Mouse (Mus musculus): ENCODE results near the gene Osbpl8. TPM values are rescaled to one million over a fixed set of nuclear protein-coding genes. Genes with fewer than 3 reads are reported as not detected.
A peak's percentile ranks its signal among the peaks of the same experiment; 100 is the strongest.

Gene Osbpl8
- total and polyA plus RNA-seq, 3 experiments, result 12.9 to 26.4 (median 23.4) TPM

DNA sequence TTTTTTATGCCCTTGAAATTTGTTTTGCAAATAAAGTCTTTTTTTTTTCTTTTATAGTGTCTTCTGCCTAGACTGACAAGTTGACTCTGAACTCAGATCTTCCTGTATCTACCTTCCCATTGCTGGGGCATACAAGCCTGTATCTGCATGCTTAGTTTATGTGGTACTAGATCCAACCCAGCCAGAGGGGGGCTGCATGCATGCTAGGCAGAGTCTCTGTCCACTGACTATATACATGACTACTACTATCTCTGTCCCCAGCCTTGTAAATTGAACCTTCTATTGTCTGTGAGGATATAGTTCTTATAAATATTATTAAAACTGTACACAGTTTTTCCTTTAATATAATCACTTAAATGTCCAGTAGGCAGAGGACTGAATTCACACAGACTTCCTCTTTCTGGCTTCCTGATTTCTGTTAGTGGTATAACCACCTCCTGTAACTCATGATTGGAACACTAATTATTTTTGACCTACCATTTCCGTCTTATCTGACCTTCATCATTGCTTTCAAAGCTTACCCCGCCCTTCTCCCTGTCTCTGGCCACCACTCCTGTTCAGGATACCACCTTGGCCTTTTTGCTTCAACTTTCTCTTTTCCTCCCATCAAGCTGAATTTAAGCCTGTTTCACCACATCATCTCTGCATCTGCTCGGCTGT is 45.4 kb upstream of the Osbpl8 start:
- TF ChIP-seq EP300 (IDR thresholded peaks at IDR 0.05; ENCODE audit: low read length), result peak; percentile 61
- TF ChIP-seq PAX5 (IDR thresholded peaks at IDR 0.05; ENCODE audit: low read length), result no peak
- no peak for TF ChIP-seq E2F4 (IDR thresholded peaks at IDR 0.05; ENCODE audit: insufficient replicate concordance, low read depth, low read length)
- TF ChIP-seq JUND (conservative IDR thresholded peaks at IDR 0.05; ENCODE audit: low read depth, low read length), result no peak
- no peak for TF ChIP-seq USF2 (conservative IDR thresholded peaks at IDR 0.05; ENCODE audit: low read depth, low read length)
- no peak for TF ChIP-seq HCFC1 (IDR thresholded peaks at IDR 0.05; ENCODE audit: low read depth, low read length)
- no peak for TF ChIP-seq ZNF384 (IDR thresholded peaks at IDR 0.05; ENCODE audit: low read depth, low read length)
- no peak for TF ChIP-seq TCF12 (IDR thresholded peaks at IDR 0.05; ENCODE audit: low read depth, low read length)
- Histone ChIP-seq H3K27ac (ENCODE audit: insufficient read depth, low read depth) (no peak overlapping the region), H3K4me1 (ENCODE audit: control insufficient read depth in 1 of 2, insufficient read depth in 2 of 2) (peaks cover 18 to 50% of the 10 kb centered on the region in 2 experiments), H3K27me3 (replicated peaks) (no peaks in the 10 kb centered on the region), H3K36me3 (replicated peaks in 1 of 2; ENCODE audit: control insufficient read depth in 1 of 2, insufficient read depth in 1 of 2, low read length in 1 of 2) (no peaks in the 10 kb centered on the region), H3K79me2 (replicated peaks; ENCODE audit: control insufficient read depth, extremely low read depth, insufficient read depth, poor library complexity, severe bottlenecking) (no peaks in the 10 kb centered on the region), H3K9ac (ENCODE audit: insufficient read depth, low read depth) (no peak overlapping the region), H3K4me3 (replicated peaks in 1 of 3; ENCODE audit: low read depth in 2 of 3, low read length in 2 of 3, poor library complexity in 1 of 3) (no peak overlapping the region), H3K9me3 (replicated peaks; ENCODE audit: low read length) (no peaks in the 10 kb centered on the region), H3K4me2 (ENCODE audit: insufficient read depth, low read depth, poor library complexity, severe bottlenecking) (no peak overlapping the region)
- DNase-seq (ENCODE audit: extremely low read depth), result no peak
- dilution Hi-C loops (cut with MboI; ENCODE audit: extremely low pct_ligation_motif_present, extremely low pct_unique_long_range_greater_than_20kb, low sequenced_read_pairs) (no loop called here), in situ Hi-C loops (cut with MboI; ENCODE audit: low pct_ligation_motif_present, low pct_unique_long_range_greater_than_20kb, low sequenced_read_pairs) (loop anchor here (10.0 to 25.0 kb wide), 2 partner anchors 56 to 518 kb away; no protein-coding TSS in a partner anchor)

DNA sequence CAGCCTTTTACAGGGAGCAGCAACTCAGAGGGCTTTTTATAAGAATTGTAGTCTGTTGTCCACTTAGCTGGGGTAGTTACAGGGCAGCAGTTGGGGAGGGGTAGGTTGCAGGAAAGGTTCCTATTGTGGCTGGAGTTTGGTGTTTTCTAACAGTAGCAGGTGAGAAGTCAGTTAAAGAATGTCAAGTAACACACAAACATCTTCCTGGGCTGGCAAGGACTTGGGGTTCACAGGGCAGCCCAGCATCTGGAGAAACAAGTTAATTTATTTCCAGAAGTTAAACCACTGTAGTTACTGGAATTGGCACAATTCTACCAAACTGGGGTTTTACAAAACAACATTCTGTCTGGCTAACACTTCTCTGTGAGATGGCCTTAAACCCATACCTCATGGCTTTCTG is 44.8 kb upstream of the Osbpl8 start:
- Histone ChIP-seq H3K9ac (ENCODE audit: insufficient read depth, low read depth) (no peak overlapping the region), H3K27me3 (replicated peaks) (no peaks in the 10 kb centered on the region), H3K4me3 (replicated peaks in 1 of 3; ENCODE audit: low read depth in 2 of 3, low read length in 2 of 3, poor library complexity in 1 of 3) (no peak overlapping the region), H3K79me2 (replicated peaks; ENCODE audit: control insufficient read depth, extremely low read depth, insufficient read depth, poor library complexity, severe bottlenecking) (no peaks in the 10 kb centered on the region), H3K36me3 (replicated peaks in 1 of 2; ENCODE audit: control insufficient read depth in 1 of 2, insufficient read depth in 1 of 2, low read length in 1 of 2) (no peaks in the 10 kb centered on the region), H3K9me3 (replicated peaks; ENCODE audit: low read length) (no peaks in the 10 kb centered on the region), H3K4me1 (ENCODE audit: control insufficient read depth in 1 of 2, insufficient read depth in 2 of 2) (peaks cover 18 to 54% of the 10 kb centered on the region in 2 experiments), H3K4me2 (ENCODE audit: insufficient read depth, low read depth, poor library complexity, severe bottlenecking) (no peak overlapping the region), H3K27ac (ENCODE audit: insufficient read depth, low read depth) (no peak overlapping the region)
- no peak for TF ChIP-seq NELFE (IDR thresholded peaks at IDR 0.05; ENCODE audit: low read depth, low read length)
- TF ChIP-seq BHLHE40 (IDR thresholded peaks at IDR 0.05; ENCODE audit: low read depth, low read length), result no peak
- TF ChIP-seq ELF1 (IDR thresholded peaks at IDR 0.05; ENCODE audit: low read depth, low read length), result no peak
- no peak for TF ChIP-seq ZMIZ1 (IDR thresholded peaks at IDR 0.05; ENCODE audit: low read depth, low read length)
- no peak for TF ChIP-seq HCFC1 (IDR thresholded peaks at IDR 0.05; ENCODE audit: low read depth, low read length)
- TF ChIP-seq POLR2AphosphoS2 (IDR thresholded peaks at IDR 0.05; ENCODE audit: low read depth, low read length), result no peak
- no peak for TF ChIP-seq CTCF (conservative IDR thresholded peaks at IDR 0.05 in 1 of 2, IDR thresholded peaks at IDR 0.05 in 1 of 2; ENCODE audit: low read depth in 2 of 2, low read length in 2 of 2)
- TF ChIP-seq IRF4 (IDR thresholded peaks at IDR 0.05; ENCODE audit: low read depth, low read length), result no peak
- TF ChIP-seq USF1 (IDR thresholded peaks at IDR 0.05; ENCODE audit: low read depth, low read length), result no peak
- no peak for TF ChIP-seq RAD21 (IDR thresholded peaks at IDR 0.05; ENCODE audit: low read depth, low read length)
- no peak for TF ChIP-seq CHD1 (IDR thresholded peaks at IDR 0.05; ENCODE audit: low read depth, low read length)
- TF ChIP-seq E2F4 (IDR thresholded peaks at IDR 0.05; ENCODE audit: insufficient replicate concordance, low read depth, low read length), result no peak
- no peak for TF ChIP-seq PAX5 (IDR thresholded peaks at IDR 0.05; ENCODE audit: low read length)
- DNase-seq (ENCODE audit: extremely low read depth), result no peak
- dilution Hi-C loops (cut with MboI; ENCODE audit: extremely low pct_ligation_motif_present, extremely low pct_unique_long_range_greater_than_20kb, low sequenced_read_pairs), result no loop called here
- in situ Hi-C loops (cut with MboI; ENCODE audit: low pct_ligation_motif_present, low pct_unique_long_range_greater_than_20kb, low sequenced_read_pairs), result loop anchor here (10.0 to 25.0 kb wide), 2 partner anchors 55 to 518 kb away; no protein-coding TSS in a partner anchor

Data from CH12.LX (cell line).